Mouse (Mus musculus): ENCODE results near the gene Zfp36l2.

- TF ChIP-seq GATA1 (IDR thresholded peaks at IDR 0.05; ENCODE audit: low read length) (no peak), TAL1 (IDR thresholded peaks at IDR 0.05; ENCODE audit: low read length) (no peak)
Observed at GRCm38 (mm10) chr17:84236781-84237557, 49.2 kb upstream of the Zfp36l2 start.

All from erythroblast, embryonic 14.5 days (primary cell).